48 mouse cellular contexts compared by ENCODE assay signal in the genomic region with DNA sequence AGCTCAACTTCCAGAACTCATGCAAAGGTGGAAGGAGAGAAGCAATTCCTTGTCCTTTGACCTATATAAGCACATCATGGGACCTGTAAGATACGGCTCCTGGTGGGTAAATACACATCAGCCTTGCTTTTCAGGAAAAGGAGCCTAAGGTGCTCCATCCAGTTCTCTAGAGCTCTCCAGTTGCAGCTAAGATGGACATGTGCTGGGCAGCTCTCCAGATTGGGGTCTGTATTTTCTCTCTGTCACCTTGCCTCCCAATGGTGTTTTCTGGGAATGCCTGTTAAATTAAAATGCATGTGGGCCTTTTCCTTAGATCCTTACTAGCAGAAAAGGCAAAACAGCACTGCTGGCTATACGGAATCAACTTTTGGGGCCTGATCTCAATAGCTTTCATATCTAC. TPM values are rescaled to one million over a fixed set of nuclear protein-coding genes. Genes with fewer than 3 reads are reported as not detected.
"Had no signal": no experiment of that assay in that cellular context is flagged by ENCODE, and none has a peak within 500 bp of the region (broad histone marks: within the 10 kb centered on the region; RNA-seq: fewer than 3 reads in every experiment).

No protein-coding gene starts in this region.

- H3K9ac ChIP-seq: heart, embryonic 12.5 days; heart, embryonic 13.5 days; heart, embryonic 15.5 days; hindbrain, embryonic 12.5 days; hindbrain, embryonic 13.5 days; hindbrain, embryonic 14.5 days; hindbrain, embryonic 15.5 days; intestine, embryonic 15.5 days; kidney, embryonic 15.5 days had no signal

- H3K27ac ChIP-seq: heart, embryonic 10.5 days; heart, embryonic 13.5 days; heart, embryonic 15.5 days; hindbrain, embryonic 10.5 days; hindbrain, embryonic 12.5 days; hindbrain, embryonic 13.5 days; hindbrain, embryonic 14.5 days; hindbrain, embryonic 15.5 days; hindbrain, postnatal 0 days; intestine, embryonic 15.5 days; kidney, embryonic 15.5 days; kidney, postnatal 0 days; layer of hippocampus, adult 2 months; left cerebral cortex, adult 2 months had no signal

- DNase-seq: heart, postnatal 10 days; heart, postnatal 14 days; heart, postnatal 36 days; kidney, adult 11 months; kidney, adult 18-20 months; kidney, adult 2 months; kidney, adult 8-10 months; kidney, adult 9 months; kidney, postnatal 10 days; kidney, postnatal 14 days; kidney, postnatal 25 days; kidney, postnatal 36 days; kidney, postnatal 4 days; layer of hippocampus, adult 9-11 months; layer of hippocampus, postnatal 36 days had no signal

- H3K4me2 ChIP-seq: heart, embryonic 11.5 days; heart, embryonic 12.5 days; heart, embryonic 13.5 days; heart, embryonic 15.5 days; hindbrain, embryonic 12.5 days; hindbrain, embryonic 13.5 days; hindbrain, embryonic 14.5 days; hindbrain, embryonic 15.5 days; intestine, embryonic 15.5 days; kidney, embryonic 15.5 days had no signal

- ATAC-seq: hindbrain, embryonic 16.5 days; hindbrain, postnatal 0 days; inflammation-experienced regulatory T-cells, adult 6 months; intestine, embryonic 15.5 days; intestine, embryonic 16.5 days; intestine, postnatal 0 days had no signal

- H3K4me1 ChIP-seq: hindbrain, embryonic 13.5 days; hindbrain, embryonic 15.5 days; intestine, embryonic 15.5 days had no signal

- H3K36me3 ChIP-seq: heart, embryonic 10.5 days; heart, embryonic 12.5 days; heart, embryonic 13.5 days; heart, embryonic 15.5 days; hindbrain, embryonic 10.5 days; hindbrain, embryonic 12.5 days; hindbrain, embryonic 13.5 days; hindbrain, embryonic 15.5 days; intestine, embryonic 15.5 days; kidney, embryonic 15.5 days had no signal

- H3K27me3 ChIP-seq: heart, embryonic 12.5 days; heart, embryonic 13.5 days; heart, embryonic 15.5 days; hindbrain, embryonic 12.5 days; hindbrain, embryonic 13.5 days; hindbrain, embryonic 15.5 days; intestine, embryonic 15.5 days; kidney, embryonic 15.5 days had no signal

- H3K9me3 ChIP-seq: heart, embryonic 10.5 days; heart, embryonic 12.5 days; heart, embryonic 13.5 days; heart, embryonic 15.5 days; hindbrain, embryonic 10.5 days; hindbrain, embryonic 12.5 days; hindbrain, embryonic 13.5 days; hindbrain, embryonic 15.5 days; intestine, embryonic 15.5 days; kidney, embryonic 15.5 days had no signal

- H3K4me3 ChIP-seq: heart, embryonic 10.5 days; heart, embryonic 12.5 days; heart, embryonic 13.5 days; heart, embryonic 15.5 days; hindbrain, embryonic 10.5 days; hindbrain, embryonic 12.5 days; hindbrain, embryonic 13.5 days; hindbrain, embryonic 15.5 days; intestine, embryonic 15.5 days; kidney, embryonic 15.5 days; layer of hippocampus, adult 2 months; left cerebral cortex, adult 2 months had no signal

RNA-seq across cellular contexts. Expression of a gene that starts 23.1 kb away (rescaled TPM):
- total RNA-seq: hematopoietic stem cell, adult 5-6 weeks; hindbrain, postnatal 0 days; layer of hippocampus, postnatal 10 days; layer of hippocampus, postnatal 14 days; left cerebral cortex, adult 2 months had no signal
- polyA plus RNA-seq: heart, embryonic 12.5 days; hindbrain, embryonic 11.5 days; hindbrain, embryonic 14.5 days; inflammation-experienced regulatory T-cells, adult 6 months had no signal

RNA-seq across cellular contexts. Expression of a gene that starts 43.5 kb away (rescaled TPM):
- total RNA-seq: heart, postnatal 10 days; heart, postnatal 14 days; heart, postnatal 25 days; heart, postnatal 36 days; hematopoietic stem cell, adult 5-6 weeks; hindbrain, postnatal 0 days; layer of hippocampus, adult 18-20 months; layer of hippocampus, adult 2 months; layer of hippocampus, adult 8-10 months; layer of hippocampus, postnatal 10 days; layer of hippocampus, postnatal 14 days; layer of hippocampus, postnatal 25 days; layer of hippocampus, postnatal 36 days; left cerebral cortex, adult 18-20 months; left cerebral cortex, adult 2 months had no signal
- polyA plus RNA-seq: heart, embryonic 10.5 days; heart, embryonic 11.5 days; heart, embryonic 12.5 days; heart, embryonic 13.5 days; heart, embryonic 14.5 days; heart, embryonic 15.5 days; heart, embryonic 16.5 days; heart, postnatal 0 days; hindbrain, embryonic 10.5 days; hindbrain, embryonic 11.5 days; hindbrain, embryonic 12.5 days; hindbrain, embryonic 13.5 days; hindbrain, embryonic 14.5 days; hindbrain, embryonic 15.5 days; hindbrain, embryonic 16.5 days; hindbrain, postnatal 0 days; inflammation-experienced regulatory T-cells, adult 6 months; kidney, embryonic 14.5 days had no signal

RNA-seq across cellular contexts. Expression of a gene that starts 54.9 kb away (rescaled TPM):
- total RNA-seq: hematopoietic stem cell, adult 5-6 weeks; hindbrain, postnatal 0 days; layer of hippocampus, adult 18-20 months; layer of hippocampus, adult 2 months; layer of hippocampus, adult 8-10 months; layer of hippocampus, postnatal 10 days; layer of hippocampus, postnatal 14 days; layer of hippocampus, postnatal 25 days; layer of hippocampus, postnatal 36 days; left cerebral cortex, adult 18-20 months; left cerebral cortex, adult 2 months had no signal
- polyA plus RNA-seq: heart, embryonic 10.5 days; heart, embryonic 11.5 days; heart, embryonic 13.5 days; hindbrain, embryonic 10.5 days; hindbrain, embryonic 11.5 days; hindbrain, embryonic 12.5 days; hindbrain, embryonic 13.5 days; hindbrain, embryonic 14.5 days; hindbrain, embryonic 15.5 days; hindbrain, embryonic 16.5 days; hindbrain, postnatal 0 days; inflammation-experienced regulatory T-cells, adult 6 months; kidney, embryonic 14.5 days had no signal
